Mouse (Mus musculus): ENCODE data around the gene Trim62. TPM values are rescaled to one million over a fixed set of nuclear protein-coding genes. Genes with fewer than 3 reads are reported as not detected.
A peak's percentile ranks its signal among the peaks of the same experiment; 100 is the strongest.

Gene Trim62
- polyA plus RNA-seq, 1 experiment from 2014 or later = 3.6 TPM

- Histone ChIP-seq H3K27me3 (ENCODE audit: control insufficient read depth, insufficient read depth, low read length) (no peaks in the 10 kb centered on the region), H3K9ac (ENCODE audit: low read length) (no peak overlapping the region), H3K9me3 (ENCODE audit: control insufficient read depth, low read length) (no peaks in the 10 kb centered on the region), H3K27ac (replicated peaks in 1 of 2; ENCODE audit: control insufficient read depth in 1 of 2, insufficient read depth in 1 of 2, low read depth in 2 of 2, low read length in 2 of 2) (no peak overlapping the region), H3K4me3 (ENCODE audit: control insufficient read depth in 1 of 2, insufficient read depth in 1 of 2, low read depth in 1 of 2, low read length in 2 of 2) (no peak overlapping the region), H3K36me3 (ENCODE audit: control insufficient read depth, insufficient read depth, low read length) (no peaks in the 10 kb centered on the region), H3K4me1 (ENCODE audit: control insufficient read depth in 2 of 2, insufficient read depth in 2 of 2, low read length in 2 of 2) (peaks cover 4 to 6% of the 10 kb centered on the region in 2 experiments; a peak in 2 of 4 replicates), H3K4me2 (ENCODE audit: low read length) (no peak overlapping the region)
- no peak for ATAC-seq (ENCODE audit: insufficient number of reproducible peaks, insufficient read depth, low FRiP score, low read depth)
- WGBS = 61% methylated on average over 3 of the region's 3 CpGs
Measured at GRCm38 (mm10) chr4:128923603-128924002, 40.2 kb downstream of the Trim62 start.

- Histone ChIP-seq H3K9me3 (ENCODE audit: control insufficient read depth, low read length) (no peaks in the 10 kb centered on the region), H3K4me3 (ENCODE audit: control insufficient read depth in 1 of 2, insufficient read depth in 1 of 2, low read depth in 1 of 2, low read length in 2 of 2) (peak overlapping the region; percentile 34 to 39), H3K27ac (replicated peaks in 1 of 2; ENCODE audit: control insufficient read depth in 1 of 2, insufficient read depth in 1 of 2, low read depth in 2 of 2, low read length in 2 of 2) (no peak overlapping the region), H3K36me3 (ENCODE audit: control insufficient read depth, insufficient read depth, low read length) (no peaks in the 10 kb centered on the region), H3K27me3 (ENCODE audit: control insufficient read depth, insufficient read depth, low read length) (no peaks in the 10 kb centered on the region), H3K4me2 (ENCODE audit: low read length) (peak overlapping the region; percentile 72), H3K4me1 (ENCODE audit: control insufficient read depth in 2 of 2, insufficient read depth in 2 of 2, low read length in 2 of 2) (peaks cover 2 to 4% of the 10 kb centered on the region in 2 experiments; a peak in 2 of 4 replicates), H3K9ac (ENCODE audit: low read length) (peak overlapping the region; percentile 53)
- ATAC-seq (ENCODE audit: insufficient number of reproducible peaks, insufficient read depth, low FRiP score, low read depth) = peak; percentile 29; the same call in 1 of the 2 replicates
- 14% methylated on average over 36 of the region's 36 CpGs for WGBS
Measured at GRCm38 (mm10) chr4:128924841-128925606, 41.6 kb downstream of the Trim62 start.

- Histone ChIP-seq H3K4me3 (ENCODE audit: control insufficient read depth in 1 of 2, insufficient read depth in 1 of 2, low read depth in 1 of 2, low read length in 2 of 2) (no peak overlapping the region), H3K4me2 (ENCODE audit: low read length) (no peak overlapping the region), H3K4me1 (ENCODE audit: control insufficient read depth in 2 of 2, insufficient read depth in 2 of 2, low read length in 2 of 2) (no peaks in the 10 kb centered on the region), H3K9ac (ENCODE audit: low read length) (no peak overlapping the region), H3K27me3 (ENCODE audit: control insufficient read depth, insufficient read depth, low read length) (no peaks in the 10 kb centered on the region), H3K9me3 (ENCODE audit: control insufficient read depth, low read length) (no peaks in the 10 kb centered on the region), H3K36me3 (ENCODE audit: control insufficient read depth, insufficient read depth, low read length) (no peaks in the 10 kb centered on the region), H3K27ac (replicated peaks in 1 of 2; ENCODE audit: control insufficient read depth in 1 of 2, insufficient read depth in 1 of 2, low read depth in 2 of 2, low read length in 2 of 2) (no peak overlapping the region)
- WGBS = 68% methylated on average over 7 of the region's 7 CpGs
- no peak for ATAC-seq (ENCODE audit: insufficient number of reproducible peaks, insufficient read depth, low FRiP score, low read depth)
Measured at GRCm38 (mm10) chr4:128932783-128933182, 49.4 kb downstream of the Trim62 start.

GRCm38 (mm10) chr4:128935595-128935994, 52.2 kb downstream of the Trim62 start:
- H3K9me3 ChIP-seq (ENCODE audit: control insufficient read depth, low read length) = no peaks in the 10 kb centered on the region
- H3K27ac ChIP-seq (replicated peaks in 1 of 2; ENCODE audit: control insufficient read depth in 1 of 2, insufficient read depth in 1 of 2, low read depth in 2 of 2, low read length in 2 of 2) = no peak overlapping the region
- no peak overlapping the region for H3K4me3 ChIP-seq (ENCODE audit: control insufficient read depth in 1 of 2, insufficient read depth in 1 of 2, low read depth in 1 of 2, low read length in 2 of 2)
- 0 out of 4 replicates have a peak, but pooled peaks cover 0 to 1% of the 10 kb centered on the region in 2 experiments for H3K4me1 ChIP-seq (ENCODE audit: control insufficient read depth in 2 of 2, insufficient read depth in 2 of 2, low read length in 2 of 2)
- no peak overlapping the region for H3K4me2 ChIP-seq (ENCODE audit: low read length)
- WGBS = 33% methylated on average over 5 of the region's 5 CpGs
- H3K36me3 ChIP-seq (ENCODE audit: control insufficient read depth, insufficient read depth, low read length) = no peaks in the 10 kb centered on the region
- no peak for ATAC-seq (ENCODE audit: insufficient number of reproducible peaks, insufficient read depth, low FRiP score, low read depth)
- H3K27me3 ChIP-seq (ENCODE audit: control insufficient read depth, insufficient read depth, low read length) = no peaks in the 10 kb centered on the region
- H3K9ac ChIP-seq (ENCODE audit: low read length) = no peak overlapping the region

- Histone ChIP-seq H3K4me3 (ENCODE audit: control insufficient read depth in 1 of 2, insufficient read depth in 1 of 2, low read depth in 1 of 2, low read length in 2 of 2) (no peak overlapping the region), H3K4me1 (ENCODE audit: control insufficient read depth in 2 of 2, insufficient read depth in 2 of 2, low read length in 2 of 2) (peaks cover 2% of the 10 kb centered on the region in 2 experiments; a peak in 2 of 4 replicates), H3K9ac (ENCODE audit: low read length) (no peak overlapping the region), H3K36me3 (ENCODE audit: control insufficient read depth, insufficient read depth, low read length) (no peaks in the 10 kb centered on the region), H3K27ac (replicated peaks in 1 of 2; ENCODE audit: control insufficient read depth in 1 of 2, insufficient read depth in 1 of 2, low read depth in 2 of 2, low read length in 2 of 2) (no peak overlapping the region), H3K27me3 (ENCODE audit: control insufficient read depth, insufficient read depth, low read length) (no peaks in the 10 kb centered on the region), H3K9me3 (ENCODE audit: control insufficient read depth, low read length) (peaks cover 5% of the 10 kb centered on the region; the same call in 1 of the 2 replicates), H3K4me2 (ENCODE audit: low read length) (no peak overlapping the region)
- no peak for ATAC-seq (ENCODE audit: insufficient number of reproducible peaks, insufficient read depth, low FRiP score, low read depth)
- WGBS = 43% methylated on average over 3 of the region's 3 CpGs
Measured at GRCm38 (mm10) chr4:128942346-128942745, 59.0 kb downstream of the Trim62 start.

- Histone ChIP-seq H3K9me3 (ENCODE audit: control insufficient read depth, low read length) (peaks cover 5% of the 10 kb centered on the region; the same call in 1 of the 2 replicates), H3K9ac (ENCODE audit: low read length) (no peak overlapping the region), H3K27ac (replicated peaks in 1 of 2; ENCODE audit: control insufficient read depth in 1 of 2, insufficient read depth in 1 of 2, low read depth in 2 of 2, low read length in 2 of 2) (no peak overlapping the region), H3K4me2 (ENCODE audit: low read length) (no peak overlapping the region), H3K36me3 (ENCODE audit: control insufficient read depth, insufficient read depth, low read length) (no peaks in the 10 kb centered on the region), H3K4me1 (ENCODE audit: control insufficient read depth in 2 of 2, insufficient read depth in 2 of 2, low read length in 2 of 2) (peaks cover 0 to 3% of the 10 kb centered on the region in 2 experiments; a peak in 2 of 4 replicates), H3K27me3 (ENCODE audit: control insufficient read depth, insufficient read depth, low read length) (no peaks in the 10 kb centered on the region), H3K4me3 (ENCODE audit: control insufficient read depth in 1 of 2, insufficient read depth in 1 of 2, low read depth in 1 of 2, low read length in 2 of 2) (no peak overlapping the region)
- 78% methylated on average over 9 of the region's 9 CpGs for WGBS
- ATAC-seq (ENCODE audit: insufficient number of reproducible peaks, insufficient read depth, low FRiP score, low read depth) = no peak
Measured at GRCm38 (mm10) chr4:128946736-128947135, 63.4 kb downstream of the Trim62 start.

GRCm38 (mm10) chr4:128947326-128947933, 64.0 kb downstream of the Trim62 start:
- no peak for ATAC-seq (ENCODE audit: insufficient number of reproducible peaks, insufficient read depth, low FRiP score, low read depth)
- no peak overlapping the region for H3K9ac ChIP-seq (ENCODE audit: low read length)

More at GRCm38 (mm10) chr4:128947326-128947933, 64.0 kb downstream of the Trim62 start:
- H3K27me3 ChIP-seq (ENCODE audit: control insufficient read depth, insufficient read depth, low read length) = no peaks in the 10 kb centered on the region
- WGBS = 16% methylated on average over 18 of the region's 18 CpGs
- H3K4me2 ChIP-seq (ENCODE audit: low read length) = peak overlapping the region; percentile 16; the same call in 1 of the 2 replicates
- peaks cover 0 to 3% of the 10 kb centered on the region in 2 experiments; a peak in 2 of 4 replicates for H3K4me1 ChIP-seq (ENCODE audit: control insufficient read depth in 2 of 2, insufficient read depth in 2 of 2, low read length in 2 of 2)
- peaks cover 1% of the 10 kb centered on the region; the same call in 1 of the 2 replicates for H3K9me3 ChIP-seq (ENCODE audit: control insufficient read depth, low read length)
- H3K36me3 ChIP-seq (ENCODE audit: control insufficient read depth, insufficient read depth, low read length) = no peaks in the 10 kb centered on the region
- no peak overlapping the region for H3K4me3 ChIP-seq (ENCODE audit: control insufficient read depth in 1 of 2, insufficient read depth in 1 of 2, low read depth in 1 of 2, low read length in 2 of 2)
- H3K27ac ChIP-seq (replicated peaks in 1 of 2; ENCODE audit: control insufficient read depth in 1 of 2, insufficient read depth in 1 of 2, low read depth in 2 of 2, low read length in 2 of 2) = no peak overlapping the region

Measured in heart, embryonic 14.5 days (tissue).